Mouse (Mus musculus) neural tube, embryonic 12.5 days (tissue): Measurements from ENCODE around the gene Topbp1. TPM values are rescaled to one million over a fixed set of nuclear protein-coding genes. Genes with fewer than 3 reads are reported as not detected.
"Not testable (repeated sequence)": the region's sequence is repeated elsewhere in the genome, so short reads cannot be mapped to it uniquely, and the experiment has no call there.

Experiments
- ATAC-seq: fragments of 200-750 bp; cut with Nextera tagmentation; 2 replicates; pipeline ENCODE4 v1.8.0; 2017; ENCODE audit warnings: low read depth, mild to moderate bottlenecking, moderate TSS enrichment, moderate library complexity; ENCODE audit not compliant: low FRiP score
- H3K27ac ChIP-seq: fragments of 300-500 bp; sonication (generic); 2 replicates; pipeline ENCODE4 v1.5.1; 2016
- H3K27me3 ChIP-seq: fragments of 300-500 bp; sonication (generic); replicated peaks from 2 replicates; pipeline ENCODE4 v1.6.1; 2016; ENCODE audit warnings: mild to moderate bottlenecking
- H3K36me3 ChIP-seq: fragments of 300-500 bp; sonication (generic); 2 replicates; pipeline ENCODE4 v1.6.1; 2016; ENCODE audit warnings: mild to moderate bottlenecking
- H3K4me1 ChIP-seq: fragments of 300-500 bp; sonication (generic); 2 replicates; pipeline ENCODE4 v1.6.1; 2016
- H3K4me2 ChIP-seq: fragments of 300-500 bp; sonication (generic); replicated peaks from 2 replicates; pipeline ENCODE4 v1.6.1; 2016; ENCODE audit warnings: mild to moderate bottlenecking
- H3K4me3 ChIP-seq: fragments of 300-500 bp; sonication (generic); 2 replicates; pipeline ENCODE4 v1.5.1; 2016
- H3K9ac ChIP-seq: fragments of 300-500 bp; sonication (generic); 2 replicates; pipeline ENCODE4 v1.6.1; 2016; ENCODE audit warnings: mild to moderate bottlenecking
- H3K9me3 ChIP-seq: fragments of 300-500 bp; sonication (generic); 2 replicates; pipeline ENCODE4 v1.6.1; 2016; ENCODE audit warnings: mild to moderate bottlenecking
- WGBS: fragments of 180-500 bp; shearing (Covaris S2); methylation state at CpG from one replicate; pipeline ENCODE4 v1.1.7; 2016; 5-methylcytosine and 5-hydroxymethylcytosine counted together
- polyA plus RNA-seq: library from polyadenylated mRNA; unstranded; fragments of >200 nt; fragmentation: Nextera tagmentation; extraction: Ambion mirVana; gene quantifications from 2 replicates; pipeline ENCODE4 v1.2.1, GENCODE M21; 2016

Gene Topbp1
- polyA plus RNA-seq, 1 experiment from 2014 or later, result 49.1 TPM

GRCm38 (mm10) chr9:103302239-103302638 lies 2.8 kb upstream of the Topbp1 start:
- no peak for ATAC-seq
- Histone ChIP-seq H3K36me3 (no peaks in the 10 kb centered on the region), H3K27me3 (no peaks in the 10 kb centered on the region), H3K4me2 (no peak overlapping the region), H3K27ac (no peak overlapping the region), H3K9ac (no peak overlapping the region), H3K4me1 (peaks cover 13% of the 10 kb centered on the region), H3K9me3 (no peaks in the 10 kb centered on the region), H3K4me3 (no peak overlapping the region)
- WGBS, result 85% methylated on average over 4 of the region's 4 CpGs

GRCm38 (mm10) chr9:103302666-103303065 lies 2.3 kb upstream of the Topbp1 start:
- Histone ChIP-seq H3K9me3 (no peaks in the 10 kb centered on the region), H3K27me3 (no peaks in the 10 kb centered on the region), H3K4me3 (no peak overlapping the region), H3K9ac (no peak overlapping the region), H3K4me1 (peaks cover 13% of the 10 kb centered on the region), H3K4me2 (no peak overlapping the region), H3K27ac (no peak overlapping the region), H3K36me3 (no peaks in the 10 kb centered on the region)
- WGBS, result 60% methylated on average over 3 of the region's 3 CpGs
- ATAC-seq, result peak; percentile 18; the same call in 1 of the 2 replicates

- peak overlapping the region; percentile 4; the same call in 1 of the 2 replicates for H3K27ac ChIP-seq
- WGBS, result under 1% methylated on average over 40 of the region's 40 CpGs
- peak overlapping the region; percentile 92 for H3K4me2 ChIP-seq
- peak; percentile 71 for ATAC-seq
- peaks cover 17% of the 10 kb centered on the region for H3K36me3 ChIP-seq
- peak overlapping the region; percentile 96 for H3K4me3 ChIP-seq
- H3K9me3 ChIP-seq, result no peaks in the 10 kb centered on the region
- H3K27me3 ChIP-seq, result no peaks in the 10 kb centered on the region
- peaks cover 17% of the 10 kb centered on the region for H3K4me1 ChIP-seq
- H3K9ac ChIP-seq, result peak overlapping the region; percentile 87
Observed at GRCm38 (mm10) chr9:103305332-103306041, 472 bp downstream of the Topbp1 start.

GRCm38 (mm10) chr9:103309832-103310231 lies 4.8 kb downstream of the Topbp1 start:
- H3K4me3 ChIP-seq, result no peak overlapping the region
- ATAC-seq, result no peak
- peaks cover 50% of the 10 kb centered on the region for H3K36me3 ChIP-seq
- no peak overlapping the region for H3K9ac ChIP-seq
- H3K4me2 ChIP-seq, result no peak overlapping the region
- no peaks in the 10 kb centered on the region for H3K9me3 ChIP-seq
- peaks cover 17% of the 10 kb centered on the region for H3K4me1 ChIP-seq
- 93% methylated on average over 6 of the region's 6 CpGs for WGBS
- H3K27me3 ChIP-seq, result no peaks in the 10 kb centered on the region
- no peak overlapping the region for H3K27ac ChIP-seq

- no peak overlapping the region for H3K4me3 ChIP-seq
- WGBS, result 100% methylated on average over 1 of the region's 2 CpGs
- no peaks in the 10 kb centered on the region for H3K4me1 ChIP-seq
- peaks cover 77% of the 10 kb centered on the region for H3K36me3 ChIP-seq
- no peak overlapping the region for H3K9ac ChIP-seq
- H3K4me2 ChIP-seq, result no peak overlapping the region
- H3K27me3 ChIP-seq, result no peaks in the 10 kb centered on the region
- no peaks in the 10 kb centered on the region for H3K9me3 ChIP-seq
- no peak for ATAC-seq
- H3K27ac ChIP-seq, result no peak overlapping the region
Observed at GRCm38 (mm10) chr9:103324678-103325077, 19.7 kb downstream of the Topbp1 start.

GRCm38 (mm10) chr9:103326449-103326848 lies 21.4 kb downstream of the Topbp1 start:
- no peak for ATAC-seq
- peaks cover 64% of the 10 kb centered on the region for H3K36me3 ChIP-seq
- 59% methylated on average over 9 of the region's 9 CpGs for WGBS

GRCm38 (mm10) chr9:103332663-103333062 lies 27.6 kb downstream of the Topbp1 start:
- Histone ChIP-seq H3K4me1 (no peaks in the 10 kb centered on the region), H3K9me3 (no peaks in the 10 kb centered on the region), H3K27ac (no peak overlapping the region), H3K4me2 (no peak overlapping the region), H3K27me3 (no peaks in the 10 kb centered on the region), H3K4me3 (no peak overlapping the region), H3K36me3 (peaks cover 61% of the 10 kb centered on the region), H3K9ac (no peak overlapping the region)
- WGBS, result 93% methylated on average over 6 of the region's 6 CpGs
- ATAC-seq, result no peak

More at GRCm38 (mm10) chr9:103326449-103326848, 21.4 kb downstream of the Topbp1 start:
- Histone ChIP-seq H3K4me2 (no peak overlapping the region), H3K9ac (no peak overlapping the region), H3K9me3 (no peaks in the 10 kb centered on the region), H3K27ac (no peak overlapping the region), H3K4me3 (no peak overlapping the region), H3K4me1 (no peaks in the 10 kb centered on the region), H3K27me3 (no peaks in the 10 kb centered on the region)

- Histone ChIP-seq H3K4me3 (no peak overlapping the region), H3K27me3 (no peaks in the 10 kb centered on the region), H3K36me3 (peaks cover 78% of the 10 kb centered on the region), H3K9ac (no peak overlapping the region), H3K9me3 (no peaks in the 10 kb centered on the region), H3K4me1 (no peaks in the 10 kb centered on the region), H3K27ac (no peak overlapping the region), H3K4me2 (no peak overlapping the region)
- ATAC-seq, result no peak
Observed at GRCm38 (mm10) chr9:103336912-103337311, 31.9 kb downstream of the Topbp1 start.

- WGBS, result 90% methylated on average over 4 of the region's 4 CpGs
- Histone ChIP-seq H3K27me3 (no peaks in the 10 kb centered on the region), H3K36me3 (peaks cover 52% of the 10 kb centered on the region), H3K27ac (no peak overlapping the region), H3K4me1 (no peaks in the 10 kb centered on the region), H3K4me3 (no peak overlapping the region), H3K4me2 (no peak overlapping the region), H3K9ac (no peak overlapping the region), H3K9me3 (no peaks in the 10 kb centered on the region)
- no peak for ATAC-seq
Observed at GRCm38 (mm10) chr9:103347045-103347444, 42.0 kb downstream of the Topbp1 start.

- no peaks in the 10 kb centered on the region for H3K4me1 ChIP-seq
- H3K27ac ChIP-seq, result no peak overlapping the region
- H3K27me3 ChIP-seq, result no peaks in the 10 kb centered on the region
- H3K9me3 ChIP-seq, result no peaks in the 10 kb centered on the region
- ATAC-seq, result no peak
- H3K9ac ChIP-seq, result no peak overlapping the region
- no peak overlapping the region for H3K4me3 ChIP-seq
- WGBS, result 89% methylated on average over 1 of the region's 1 CpGs
- peaks cover 45% of the 10 kb centered on the region for H3K36me3 ChIP-seq
- H3K4me2 ChIP-seq, result no peak overlapping the region
Observed at GRCm38 (mm10) chr9:103347996-103348490, 43.0 kb downstream of the Topbp1 start.

GRCm38 (mm10) chr9:103348791-103349190 lies 43.8 kb downstream of the Topbp1 start:
- H3K9ac ChIP-seq, result no peak overlapping the region
- H3K27me3 ChIP-seq, result no peaks in the 10 kb centered on the region
- H3K4me3 ChIP-seq, result no peak overlapping the region
- H3K36me3 ChIP-seq, result peaks cover 39% of the 10 kb centered on the region
- no peaks in the 10 kb centered on the region for H3K4me1 ChIP-seq
- H3K9me3 ChIP-seq, result no peaks in the 10 kb centered on the region
- no peak for ATAC-seq
- no peak overlapping the region for H3K27ac ChIP-seq
- no peak overlapping the region for H3K4me2 ChIP-seq

- not testable (repeated sequence) for H3K4me2 ChIP-seq, H3K27ac ChIP-seq, H3K27me3 ChIP-seq, H3K4me1 ChIP-seq, H3K9ac ChIP-seq, H3K4me3 ChIP-seq, H3K9me3 ChIP-seq, ATAC-seq
- H3K36me3 ChIP-seq, result peaks cover 41% of the 10 kb centered on the region
- WGBS, result 92% methylated on average over 7 of the region's 7 CpGs
Observed at GRCm38 (mm10) chr9:103353500-103354260, 48.7 kb downstream of the Topbp1 start.
